Mouse (Mus musculus) embryo, embryonic 11.5 days (tissue): ENCODE data around the gene Itgam.
"Not testable (repeated sequence)": the region's sequence is repeated elsewhere in the genome, so short reads cannot be mapped to it uniquely, and the experiment has no call there.

Experiments used
- DNase-seq: peaks from one replicate; pipeline ENCODE4 v3.0.0-alpha.2; 2012; ENCODE audit warnings: low read depth, low spot score

Itgam gene

GRCm38 (mm10) chr7:128062456-128062855 is at the start of gene Itgam, which contains the start of gene Gm49368:
Gene Itgam (plus strand): TSS chr7:128062640.
Gene Gm49368 (plus strand): TSS chr7:128062683.
- DNase-seq = no peak

GRCm38 (mm10) chr7:128013116-128013515 is 49.3 kb upstream of the Itgam start:
- no peak for DNase-seq

GRCm38 (mm10) chr7:128016134-128016533 is 46.3 kb upstream of the Itgam start:
- DNase-seq = not testable (repeated sequence)

- no peak for DNase-seq
These were observed 45.8 kb upstream of the Itgam start for GRCm38 (mm10) chr7:128016650-128017049.

- no peak for DNase-seq
These were observed 44.2 kb upstream of the Itgam start for GRCm38 (mm10) chr7:128018275-128018674.

GRCm38 (mm10) chr7:128019187-128019586 is 43.3 kb upstream of the Itgam start:
- no peak for DNase-seq

- no peak for DNase-seq
These were observed 39.5 kb upstream of the Itgam start for GRCm38 (mm10) chr7:128022974-128023373.

- DNase-seq = no peak
These were observed 38.9 kb upstream of the Itgam start for GRCm38 (mm10) chr7:128023565-128023964.

- DNase-seq = no peak
These were observed 38.1 kb upstream of the Itgam start for GRCm38 (mm10) chr7:128024364-128024763.

- no peak for DNase-seq
These were observed 37.5 kb upstream of the Itgam start for GRCm38 (mm10) chr7:128024932-128025331.

GRCm38 (mm10) chr7:128025381-128025780 is 37.1 kb upstream of the Itgam start:
- no peak for DNase-seq

- DNase-seq = peak; percentile 22
These were observed 30.9 kb upstream of the Itgam start for GRCm38 (mm10) chr7:128031403-128031976.

- DNase-seq = no peak
These were observed 30.0 kb upstream of the Itgam start for GRCm38 (mm10) chr7:128032290-128032988.

- no peak for DNase-seq
These were observed 29.5 kb upstream of the Itgam start for GRCm38 (mm10) chr7:128032989-128033293.

GRCm38 (mm10) chr7:128033616-128034015 is 28.8 kb upstream of the Itgam start:
- no peak for DNase-seq

GRCm38 (mm10) chr7:128042161-128042820 is 20.1 kb upstream of the Itgam start:
- DNase-seq = not testable (repeated sequence)

GRCm38 (mm10) chr7:128044142-128044785 is 18.2 kb upstream of the Itgam start:
- DNase-seq = no peak

GRCm38 (mm10) chr7:128045640-128046039 is 16.8 kb upstream of the Itgam start:
- no peak for DNase-seq

- DNase-seq = no peak
These were observed 13.6 kb upstream of the Itgam start for GRCm38 (mm10) chr7:128048819-128049218.

- no peak for DNase-seq
These were observed 13.2 kb upstream of the Itgam start for GRCm38 (mm10) chr7:128049254-128049653.

- DNase-seq = no peak
These were observed 11.7 kb upstream of the Itgam start for GRCm38 (mm10) chr7:128050739-128051138.

- no peak for DNase-seq
These were observed 9.4 kb upstream of the Itgam start for GRCm38 (mm10) chr7:128053061-128053460.
